Mouse (Mus musculus) common myeloid progenitor, adult 5-6 weeks (primary cell): ENCODE data around the gene Slc16a9. TPM values are rescaled to one million over a fixed set of nuclear protein-coding genes. Genes with fewer than 3 reads are reported as not detected.
A peak's percentile ranks its signal among the peaks of the same experiment; 100 is the strongest.
"Not testable (repeated sequence)": the region's sequence is repeated elsewhere in the genome, so short reads cannot be mapped to it uniquely, and the experiment has no call there.

ENCODE experiments used
- ATAC-seq: replicated peaks from 2 replicates; pipeline ENCODE4 v1.8.0; 2016; ENCODE audit warnings: low read depth, mild to moderate bottlenecking, moderate TSS enrichment, inconsistent platforms; ENCODE audit not compliant: poor library complexity, severe bottlenecking
- total RNA-seq: library from RNA; stranded (forward); fragments of 200-1000, 187-1606 nt; gene quantifications from 2 replicates; pipeline ENCODE4 v1.2.3, GENCODE M21; 2017

The Slc16a9 gene
- total RNA-seq, result 0.91 and 3.1 TPM in 2 replicates

DNA sequence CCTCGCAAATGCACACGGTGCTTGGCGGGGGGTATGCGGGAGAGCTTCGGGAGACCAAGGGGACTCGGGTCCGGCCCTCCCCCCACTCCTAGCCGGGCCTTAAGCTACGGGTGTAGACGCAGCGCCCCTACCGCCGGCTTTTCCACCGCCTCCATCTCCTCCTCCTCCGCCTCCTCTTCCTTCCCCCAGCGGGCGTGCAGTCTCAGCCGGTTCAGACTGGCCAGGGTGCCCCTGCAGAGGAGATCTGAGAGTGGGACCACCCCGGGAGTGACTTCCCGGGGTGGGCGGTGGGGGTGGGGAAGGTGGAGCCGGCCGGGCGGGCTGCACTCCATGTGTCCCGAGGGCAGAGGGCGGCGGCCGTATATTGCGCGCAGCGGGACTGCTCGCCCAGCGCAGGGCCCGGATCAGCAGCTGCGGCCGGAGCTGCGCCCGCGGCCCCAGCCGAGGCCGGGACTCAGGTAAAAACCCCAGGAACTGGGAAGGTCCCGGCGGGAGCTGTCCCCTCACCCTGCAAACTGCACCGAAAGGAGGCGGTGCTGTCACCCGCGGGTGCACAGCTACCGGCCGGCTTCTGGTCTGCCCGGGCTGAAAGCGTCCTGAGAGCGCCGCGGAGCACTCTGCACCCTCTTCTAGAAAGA is at the start of gene Slc16a9:
TSS of gene Slc16a9 (plus strand) at position 180 of the 638 bp plus-strand sequence.
- peak; percentile 71 for ATAC-seq

DNA sequence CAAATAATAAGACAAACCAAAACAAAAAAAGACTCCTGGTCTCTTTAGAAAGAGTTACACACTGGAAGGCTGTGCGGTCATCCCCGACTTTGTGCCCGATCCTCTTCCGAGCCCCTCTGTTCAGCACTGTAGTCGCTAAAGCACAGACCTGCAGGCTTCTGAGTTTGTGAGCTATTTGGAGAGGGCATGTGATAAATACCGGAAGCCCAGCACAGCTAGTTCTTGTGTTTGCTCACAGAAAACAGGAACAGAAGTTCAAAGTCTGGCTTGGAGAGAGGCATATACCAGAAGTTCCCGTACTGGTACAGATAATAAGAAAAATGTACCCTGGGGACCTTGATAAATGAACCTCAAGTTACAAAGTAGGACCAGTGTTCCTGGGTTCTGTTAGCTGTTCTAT is 49.6 kb upstream of the Slc16a9 start:
- peak; percentile 59 for ATAC-seq

DNA sequence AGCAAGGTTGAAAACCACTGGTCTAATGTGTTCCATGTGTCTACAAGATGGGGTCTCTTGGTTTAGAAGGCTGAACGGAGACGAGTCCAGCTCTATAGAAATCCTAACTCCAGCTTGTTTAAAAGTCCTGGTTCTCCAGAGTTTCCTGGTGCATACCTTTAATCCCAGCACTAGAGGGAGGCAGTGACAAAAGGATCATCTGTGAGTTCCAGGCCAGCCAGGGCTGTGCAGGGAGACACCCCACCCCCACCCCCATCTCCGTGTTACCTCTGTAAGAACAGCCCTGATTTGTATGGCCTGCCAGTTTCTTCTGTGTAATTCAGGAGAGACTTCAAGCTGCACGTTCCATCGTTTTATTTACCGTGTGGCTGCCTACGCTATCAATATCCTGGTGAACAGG is 49.1 kb upstream of the Slc16a9 start:
- peak; percentile 30 for ATAC-seq

DNA sequence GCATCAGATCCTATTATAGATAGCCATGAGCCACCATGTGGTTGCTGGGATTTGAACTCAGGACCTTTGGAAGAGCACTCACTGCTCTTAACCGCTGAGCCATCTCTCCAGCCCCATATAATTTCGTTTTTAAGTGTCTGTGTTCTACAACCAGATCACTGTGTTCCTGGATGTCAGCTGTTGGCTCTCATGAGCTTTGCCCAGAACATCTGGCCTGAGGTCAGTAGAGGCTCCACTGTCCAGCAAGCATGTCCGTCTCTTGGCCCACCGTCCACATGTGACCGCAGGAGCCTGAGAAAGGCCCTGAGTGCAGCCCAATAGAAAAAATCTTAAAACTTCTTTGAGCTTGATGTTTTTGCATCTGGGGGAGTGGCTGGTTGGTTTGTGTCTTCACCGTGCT is 48.2 kb upstream of the Slc16a9 start:
- ATAC-seq, result no peak

DNA sequence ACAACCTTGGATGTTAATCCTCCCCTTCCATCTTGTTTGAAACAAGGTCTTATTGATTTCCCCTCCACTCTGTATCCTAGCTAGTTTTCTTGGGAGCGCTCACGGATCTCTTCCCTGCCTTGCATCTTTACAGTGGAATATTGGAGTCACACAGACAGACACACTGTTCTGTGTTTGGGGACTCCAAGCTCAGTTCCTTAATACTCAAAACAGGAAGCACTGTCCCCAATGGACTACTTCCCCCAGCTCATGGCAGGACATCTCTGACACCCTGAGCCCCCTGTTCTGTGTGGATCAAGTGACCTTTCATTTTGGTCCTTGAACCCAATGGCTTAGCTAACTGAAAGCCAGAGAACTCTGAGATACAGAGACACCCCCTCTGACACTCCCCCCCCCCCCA is 47.3 kb upstream of the Slc16a9 start:
- ATAC-seq, result peak; percentile 13; the same call in 1 of the 2 replicates

DNA sequence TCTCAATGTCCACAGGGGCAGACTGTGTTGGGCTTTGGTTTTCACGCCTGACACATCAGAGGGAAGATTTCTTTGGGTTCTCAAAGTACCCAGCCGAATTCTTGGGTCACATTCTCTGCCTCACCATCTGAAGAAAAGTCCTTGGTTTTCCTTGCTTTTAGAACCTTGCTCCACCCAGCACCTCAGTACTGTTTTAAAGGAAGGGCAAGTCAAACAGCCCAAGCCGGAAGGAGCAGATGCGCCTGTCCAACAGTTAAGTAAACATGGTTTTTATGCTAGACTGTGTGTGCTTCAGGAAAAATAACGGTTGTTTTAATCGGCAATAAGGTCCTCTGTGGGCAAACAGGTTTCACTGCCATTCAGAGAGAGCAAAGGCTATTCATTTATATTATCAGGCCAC is 46.9 kb upstream of the Slc16a9 start:
- no peak for ATAC-seq

DNA sequence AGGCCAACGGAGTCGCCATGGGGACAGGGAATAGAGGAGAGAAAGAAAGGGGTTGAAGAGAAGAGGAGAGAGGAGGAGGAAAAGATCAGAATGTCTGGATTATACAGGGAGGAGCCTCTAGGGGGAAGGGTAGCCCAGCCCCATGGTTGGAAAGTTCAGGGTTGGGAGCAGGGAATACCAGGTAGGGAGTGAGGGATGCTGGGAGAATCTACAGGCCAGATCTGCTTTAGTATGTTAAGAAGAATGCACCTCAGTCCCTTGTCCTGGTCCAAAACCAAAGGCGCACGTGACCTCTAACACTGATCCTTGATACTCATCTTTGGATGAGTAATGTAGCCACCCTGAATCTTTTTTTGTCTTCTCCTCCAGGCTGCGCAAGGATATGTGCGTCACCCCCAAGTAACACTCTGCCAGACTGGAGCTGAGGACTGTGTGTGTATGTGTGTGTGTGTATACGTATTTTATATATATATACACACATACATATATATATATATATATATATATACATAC is 45.9 kb upstream of the Slc16a9 start:
- no peak for ATAC-seq

DNA sequence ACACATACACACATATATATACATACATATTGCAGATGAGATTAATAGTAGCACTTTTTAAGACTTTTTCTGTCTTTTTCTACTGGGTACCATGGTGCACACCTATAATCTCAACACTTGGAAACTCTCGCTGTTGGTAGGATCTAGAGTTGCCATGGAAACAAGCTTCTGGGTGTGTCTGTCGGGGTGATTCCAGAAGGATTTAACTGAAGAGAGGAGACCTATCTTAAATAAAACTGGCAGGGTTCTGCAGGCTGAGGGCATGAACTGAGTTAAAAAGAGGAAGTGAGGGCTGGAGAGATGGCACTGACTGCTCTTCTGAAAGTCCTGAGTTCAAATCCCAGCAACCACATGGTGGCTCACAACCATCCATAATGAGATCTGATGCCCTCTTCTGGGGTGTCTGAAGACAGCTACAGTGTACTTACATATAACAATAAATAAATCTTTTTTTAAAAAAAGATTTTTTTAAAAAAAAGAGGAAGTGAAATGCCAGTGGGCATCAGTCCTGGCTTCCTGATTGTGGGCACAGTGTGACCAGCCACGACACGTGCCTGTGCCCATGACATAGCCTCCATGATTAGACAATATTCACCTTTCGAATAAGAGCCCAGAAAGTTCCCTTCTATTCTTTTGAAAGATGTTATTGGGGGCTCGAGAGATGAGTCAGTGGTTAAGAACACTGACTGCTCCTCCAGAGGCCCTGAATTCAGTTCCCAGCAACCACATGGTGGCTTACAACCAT is 45.3 kb upstream of the Slc16a9 start:
- peak; percentile 58 for ATAC-seq

DNA sequence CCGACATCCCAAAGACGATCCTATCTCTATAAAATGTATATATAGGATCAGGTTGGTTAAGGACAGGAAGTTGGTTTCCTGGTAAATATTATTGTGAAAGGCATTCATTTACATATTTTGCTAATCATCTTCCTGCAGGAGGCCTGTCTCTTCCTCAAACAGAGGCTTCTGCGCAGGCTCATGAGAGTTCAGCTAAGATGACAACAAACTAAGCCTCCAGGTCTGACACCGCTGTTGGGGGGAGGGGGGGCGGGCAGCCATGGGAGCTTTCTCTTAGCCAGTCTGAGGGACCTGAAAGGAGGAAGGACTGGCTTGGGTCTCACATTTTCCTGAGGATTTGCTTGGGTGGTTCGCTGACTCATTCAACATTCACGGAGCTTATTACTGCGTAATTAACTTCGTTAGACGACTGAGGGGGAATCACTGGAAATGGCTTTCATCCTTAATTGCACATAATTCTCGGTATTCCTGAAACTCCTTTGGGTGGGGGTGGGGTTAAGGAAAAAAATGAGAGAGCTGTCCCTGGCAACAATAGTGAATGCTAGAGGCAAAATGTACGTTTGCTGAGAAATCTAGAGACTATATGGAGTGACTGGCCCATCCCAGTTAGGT is 43.9 kb upstream of the Slc16a9 start:
- peak; percentile 71 for ATAC-seq

DNA sequence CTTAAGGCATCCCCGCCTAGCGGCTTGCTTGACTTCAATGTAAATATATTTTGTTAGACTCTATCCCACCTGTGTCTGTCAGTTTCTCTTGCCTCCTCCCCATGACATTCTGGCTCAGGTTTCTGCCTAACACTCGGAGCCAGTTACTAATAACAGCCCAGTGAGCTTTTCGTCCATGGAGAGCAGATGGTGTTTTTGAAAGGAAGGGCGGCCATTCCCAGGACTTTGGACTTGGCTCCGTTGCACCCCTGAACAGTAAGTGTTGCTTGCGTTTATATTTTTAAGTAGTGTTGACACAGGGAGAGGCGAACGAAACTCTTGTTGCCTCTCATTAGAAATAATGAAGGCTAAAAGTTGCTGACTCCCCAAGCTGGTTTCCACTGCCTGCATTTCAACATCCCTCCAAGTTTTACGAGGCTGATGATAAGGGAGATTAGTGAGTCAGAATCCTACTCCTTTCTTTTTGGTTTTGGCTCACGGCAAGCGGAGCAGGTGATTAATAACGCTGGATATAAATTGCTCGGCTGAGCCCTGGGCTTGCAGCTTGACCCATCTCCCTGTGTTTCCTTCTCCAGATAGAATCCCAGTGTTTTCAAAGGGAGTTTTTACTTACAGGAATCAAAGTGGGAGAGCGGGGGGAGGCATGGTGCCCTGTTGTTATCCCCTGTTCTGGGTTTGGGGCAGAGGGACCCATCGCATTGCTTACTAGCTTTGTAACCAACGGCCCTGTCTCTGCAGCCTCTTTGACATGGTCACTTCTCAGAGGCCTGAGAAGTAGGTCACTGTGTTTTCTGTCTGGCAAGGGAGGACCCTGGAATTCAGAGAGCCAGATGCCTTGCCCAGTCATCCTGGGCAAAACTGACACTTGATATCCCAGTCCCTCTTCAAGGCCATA is 40.1 kb upstream of the Slc16a9 start, which contains the start of gene Mrln:
TSS of gene Mrln (plus strand) at position 160 of the 895 bp plus-strand sequence.
- no peak for ATAC-seq

DNA sequence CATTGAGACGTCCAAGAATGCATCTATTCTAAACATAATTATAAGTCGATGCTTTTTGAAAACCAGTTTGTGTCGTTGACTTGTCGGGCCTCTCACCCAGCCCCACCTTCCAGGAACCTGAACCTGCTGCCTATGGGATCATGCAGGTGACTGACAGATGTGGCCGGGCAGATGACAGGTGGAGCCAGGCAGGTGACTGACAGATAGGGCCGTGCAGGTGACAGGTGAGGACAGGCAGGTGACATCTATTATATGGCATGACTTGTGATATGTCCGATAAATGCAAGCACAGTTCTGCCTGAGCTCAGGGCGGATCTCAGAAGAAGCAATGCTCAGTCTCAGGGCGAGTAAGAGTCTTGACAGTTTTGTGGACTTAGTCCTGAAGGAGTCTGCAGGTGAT is 33.6 kb upstream of the Slc16a9 start:
- no peak for ATAC-seq

DNA sequence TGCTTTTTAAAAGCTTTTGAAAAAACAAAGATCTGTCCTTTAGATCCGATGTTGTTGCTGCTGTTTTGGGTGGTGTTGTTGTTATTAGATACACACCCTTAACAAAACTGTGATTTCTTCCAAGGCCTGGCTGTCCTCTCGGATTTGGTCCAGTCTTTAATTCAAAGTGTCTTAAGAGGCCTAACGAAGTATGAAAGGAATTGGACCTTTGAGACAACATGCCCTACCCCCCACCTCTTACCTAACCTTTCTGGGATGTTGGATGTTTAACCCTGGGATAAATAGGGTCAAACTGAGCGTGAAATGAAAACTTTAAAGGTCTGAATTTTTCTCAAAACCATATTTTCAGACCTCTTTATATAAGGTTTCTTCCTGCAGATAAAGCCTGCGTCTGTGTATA is 23.9 kb upstream of the Slc16a9 start:
- ATAC-seq, result no peak

DNA sequence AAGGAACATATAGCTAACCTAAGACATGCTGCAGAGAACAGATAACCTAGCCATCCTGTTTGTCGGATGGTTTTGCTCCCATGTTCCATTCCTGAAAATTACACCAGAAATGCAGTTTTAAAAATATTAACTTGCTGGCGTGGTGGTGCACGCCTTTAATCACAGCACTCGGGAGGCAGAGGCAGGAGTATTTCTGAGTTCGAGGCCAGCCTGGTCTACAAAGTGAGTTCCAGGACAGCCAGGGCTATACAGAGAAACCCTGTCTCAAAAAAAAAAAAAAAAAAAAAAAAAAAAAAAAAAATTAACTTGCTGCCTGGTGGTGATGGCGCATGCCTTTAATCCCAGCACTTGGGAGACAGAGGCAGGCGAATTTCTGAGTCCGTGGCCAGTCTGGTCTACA is 22.7 kb upstream of the Slc16a9 start:
- ATAC-seq, result not testable (repeated sequence)

DNA sequence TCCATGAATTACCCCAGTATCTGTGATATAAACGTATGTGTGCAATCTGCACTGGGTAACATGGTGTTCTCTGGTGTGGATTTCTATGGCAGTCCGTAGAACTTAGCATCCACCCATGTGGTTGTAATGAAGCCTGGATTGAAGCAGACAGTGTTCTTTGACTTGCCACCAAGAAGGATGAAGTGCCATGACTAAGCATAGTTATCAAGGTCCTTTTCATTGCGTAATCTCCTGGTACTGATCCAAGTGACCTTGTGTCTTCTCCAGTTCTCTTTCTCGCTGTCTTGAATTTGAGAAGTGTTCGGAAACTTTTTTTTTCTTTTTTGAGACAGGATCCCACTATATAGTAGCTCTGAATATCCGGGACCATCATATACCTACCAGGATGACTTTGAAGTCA is 20.3 kb upstream of the Slc16a9 start:
- ATAC-seq, result peak; percentile 54

DNA sequence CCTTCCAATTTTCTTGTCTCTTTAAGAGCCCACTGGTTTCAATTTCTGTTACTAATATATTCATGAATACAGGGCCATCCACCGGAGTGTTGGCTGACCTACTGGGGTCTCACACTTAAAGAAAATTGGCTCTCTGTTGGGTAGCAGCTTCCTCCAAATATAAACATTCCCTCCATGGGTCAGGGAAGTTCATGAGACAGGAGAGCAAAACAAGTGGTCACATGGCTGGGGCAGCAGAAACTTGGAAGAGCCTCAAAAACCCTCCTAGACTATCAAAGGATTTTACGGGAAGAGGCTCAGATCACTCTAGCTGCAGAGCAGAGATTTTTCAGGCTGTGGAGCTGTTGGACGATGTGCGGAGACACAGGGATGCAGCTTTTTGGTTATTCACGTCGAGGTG is 19.1 kb upstream of the Slc16a9 start:
- no peak for ATAC-seq

DNA sequence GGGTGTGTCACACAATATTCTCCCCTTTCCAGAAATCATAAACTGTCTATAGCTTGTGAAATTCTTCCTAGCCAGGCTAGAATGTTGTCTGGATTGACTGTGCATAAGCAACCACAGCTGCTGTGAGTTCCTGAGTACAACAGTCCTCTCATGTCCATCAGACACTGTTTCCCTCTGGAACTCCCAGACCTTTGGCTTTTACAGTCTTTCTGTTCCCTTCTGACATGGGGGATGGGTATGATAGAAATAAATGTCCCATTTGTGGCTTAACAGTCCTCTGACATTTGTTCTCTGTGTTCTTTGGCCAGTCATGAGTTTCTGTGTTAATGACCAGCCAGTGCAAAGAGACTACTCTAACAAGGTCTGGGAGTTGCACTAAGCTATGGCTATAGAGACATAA is 18.3 kb upstream of the Slc16a9 start:
- no peak for ATAC-seq

DNA sequence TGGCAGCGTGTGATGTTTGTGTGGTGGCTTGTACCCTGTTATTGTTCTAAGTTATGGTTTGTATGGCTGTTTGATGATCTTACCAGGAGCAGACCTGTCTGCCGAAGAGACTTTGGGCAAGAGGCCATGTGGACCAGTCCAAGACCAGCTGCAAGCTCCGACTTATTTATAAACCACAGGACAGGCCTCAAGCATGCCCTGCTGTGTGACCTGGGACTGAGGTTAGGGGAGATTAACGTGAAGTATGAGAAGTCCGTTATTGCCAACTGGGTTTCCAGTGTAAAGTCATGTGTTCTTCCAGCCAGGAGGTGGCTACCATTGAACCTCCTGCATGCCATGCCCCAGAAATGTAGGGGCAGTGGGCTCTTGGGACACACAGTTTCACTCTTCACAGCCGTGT is 14.5 kb upstream of the Slc16a9 start:
- no peak for ATAC-seq

DNA sequence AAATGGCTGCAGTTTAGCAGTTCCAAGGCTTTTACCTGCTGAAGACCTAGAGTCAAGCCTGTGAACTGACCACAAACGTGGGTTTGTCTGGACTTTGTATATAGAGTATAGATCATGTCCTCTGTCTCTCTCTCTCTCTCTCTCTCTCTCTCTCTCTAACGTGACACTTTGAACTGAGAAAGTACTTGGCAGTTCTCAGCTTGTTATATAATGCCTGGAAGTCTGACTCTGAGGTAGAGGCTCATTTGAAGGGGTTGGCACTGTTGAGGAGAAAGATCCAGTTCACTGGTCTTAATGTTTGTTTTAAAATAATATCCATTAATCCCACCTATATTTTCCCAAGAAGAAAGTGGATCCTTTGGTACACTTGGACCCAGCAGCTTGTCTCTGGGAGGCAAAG is 7.0 kb upstream of the Slc16a9 start:
- no peak for ATAC-seq

DNA sequence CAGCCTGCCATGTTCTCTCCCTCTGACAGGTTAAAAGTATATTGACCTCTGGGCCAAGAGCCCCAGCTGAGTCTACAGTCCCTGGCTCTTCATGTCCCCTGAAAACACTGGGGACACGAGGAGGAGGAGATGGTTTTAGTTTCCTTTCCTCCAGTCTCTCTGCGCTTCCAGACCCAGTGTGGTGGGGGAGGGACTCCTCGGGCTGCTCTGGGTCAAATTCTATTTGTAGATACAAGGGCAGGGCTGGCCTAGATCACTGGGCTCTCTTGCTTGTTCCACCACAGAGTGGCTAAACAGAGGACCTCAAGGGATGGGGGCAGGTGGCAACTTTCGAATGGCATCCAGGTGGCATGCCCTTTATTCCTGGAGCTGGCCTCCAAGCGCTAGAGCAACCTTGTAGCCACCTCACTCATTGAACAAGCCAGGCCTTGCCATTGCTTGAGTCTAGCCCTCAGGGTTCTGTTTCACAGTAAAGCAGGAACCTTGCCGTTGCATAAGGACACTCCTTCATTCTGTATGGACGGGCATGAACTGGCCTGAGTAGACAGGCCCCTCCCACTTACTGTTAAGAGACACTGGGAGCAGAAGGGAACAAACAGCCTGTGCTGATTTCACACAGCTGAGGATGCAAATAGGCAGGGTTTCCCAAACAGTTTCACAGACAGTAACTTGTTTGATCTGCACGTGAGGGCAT is 2.0 kb upstream of the Slc16a9 start:
- peak; percentile 78 for ATAC-seq

DNA sequence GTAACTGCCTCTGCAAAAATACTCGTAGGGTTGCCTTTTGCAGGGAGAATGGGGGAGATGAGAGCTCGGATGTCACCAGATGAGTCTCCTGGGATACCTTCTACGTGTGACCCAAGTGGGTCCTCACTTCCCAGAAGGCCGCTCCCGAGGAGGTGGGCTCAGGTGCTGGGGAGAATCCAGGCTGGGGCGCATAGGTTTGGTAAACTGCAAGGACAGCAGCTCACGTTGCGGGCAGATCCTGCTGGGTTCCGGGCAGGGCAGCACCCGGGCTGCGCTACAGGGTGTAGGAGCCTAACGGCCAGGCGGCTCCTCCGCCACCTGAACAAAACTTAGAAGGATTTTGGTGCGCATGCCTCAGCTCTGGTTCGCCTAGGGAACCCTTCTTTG is 652 bp downstream of the Slc16a9 start:
- 0 out of 2 replicates have a peak, but pooled peaks have one; percentile 27 for ATAC-seq
